12 mouse cellular contexts compared by ENCODE assay signal in genomic region chr12:72373916-72374615, GRCm38 (mm10). TPM values are rescaled to one million over a fixed set of nuclear protein-coding genes. Genes with fewer than 3 reads are reported as not detected.
DNase-seq lines count a peak whose midpoint lies in the region; ATAC-seq and TF ChIP-seq lines count a peak whose summit lies in the region.
"Had no signal": no experiment of that assay in that cellular context is flagged by ENCODE, and none has a peak within 500 bp of the region (broad histone marks: within the 10 kb centered on the region; RNA-seq: fewer than 3 reads in every experiment).

No protein-coding gene starts in this region.

- H3K4me2 ChIP-seq in hindbrain, embryonic 13.5 days, result peak overlapping the region; percentile 40
- H3K4me2 ChIP-seq in neural tube, embryonic 11.5 days (ENCODE audit: low read depth), result 0 out of 2 replicates have a peak overlapping the region, but pooled peaks have one; percentile 21
- H3K4me2 ChIP-seq: embryonic facial prominence, embryonic 15.5 days; intestine, embryonic 15.5 days; liver, embryonic 15.5 days had no signal

- no peak for TF ChIP-seq CTCF in layer of hippocampus, adult 2 months (conservative IDR thresholded peaks at IDR 0.05)

- H3K36me3 ChIP-seq in hindbrain, embryonic 13.5 days, result no peaks in the 10 kb centered on the region
- no peaks in the 10 kb centered on the region for H3K36me3 ChIP-seq in neural tube, embryonic 11.5 days (ENCODE audit: control insufficient read depth, insufficient read depth, low read length)
- H3K36me3 ChIP-seq: embryonic facial prominence, embryonic 15.5 days; intestine, embryonic 15.5 days; liver, embryonic 15.5 days had no signal

- peaks cover 59% of the 10 kb centered on the region for H3K4me1 ChIP-seq in hindbrain, embryonic 13.5 days (replicated peaks)
- peaks cover 22% of the 10 kb centered on the region for H3K4me1 ChIP-seq in neural tube, embryonic 11.5 days (ENCODE audit: control insufficient read depth, insufficient read depth, low read length)
- H3K4me1 ChIP-seq: intestine, embryonic 15.5 days; liver, embryonic 15.5 days had no signal

- H3K4me3 ChIP-seq in layer of hippocampus, adult 2 months, result peak overlapping the region; percentile 5; the same call in 1 of the 2 replicates
- H3K4me3 ChIP-seq in hindbrain, embryonic 13.5 days, result no peak overlapping the region
- no peak overlapping the region for H3K4me3 ChIP-seq in neural tube, embryonic 11.5 days (ENCODE audit: low read depth, low read length)
- H3K4me3 ChIP-seq: embryonic facial prominence, embryonic 15.5 days; intestine, embryonic 15.5 days; liver, embryonic 15.5 days had no signal

- 16% methylated on average over 17 of the region's 17 CpGs for WGBS in hindbrain, embryonic 13.5 days
- 33% methylated on average over 17 of the region's 17 CpGs for WGBS in neural tube, embryonic 11.5 days

- ATAC-seq in hindbrain, embryonic 13.5 days (ENCODE audit: low FRiP score), result peak; percentile 73
- ATAC-seq in neural tube, embryonic 11.5 days (ENCODE audit: insufficient read depth, low FRiP score, low TSS enrichment), result peak; percentile 79
- ATAC-seq in megakaryocyte progenitor cell, adult 5-6 weeks (replicated peaks; ENCODE audit: poor library complexity), result no peak
- ATAC-seq: intestine, embryonic 15.5 days had no signal

- peak overlapping the region; percentile 72 for H3K27ac ChIP-seq in layer of hippocampus, adult 2 months
- peak overlapping the region; percentile 88 for H3K27ac ChIP-seq in hindbrain, embryonic 13.5 days
- H3K27ac ChIP-seq in neural tube, embryonic 11.5 days (ENCODE audit: low read depth, low read length), result peak overlapping the region; percentile 93
- H3K27ac ChIP-seq: embryonic facial prominence, embryonic 15.5 days; intestine, embryonic 15.5 days; liver, embryonic 15.5 days had no signal

- peak overlapping the region; percentile 53; the same call in 1 of the 2 replicates for H3K9ac ChIP-seq in hindbrain, embryonic 13.5 days
- peak overlapping the region; percentile 55 for H3K9ac ChIP-seq in neural tube, embryonic 11.5 days (ENCODE audit: low read length)
- H3K9ac ChIP-seq: embryonic facial prominence, embryonic 15.5 days; intestine, embryonic 15.5 days; liver, embryonic 15.5 days had no signal

- H3K27me3 ChIP-seq in hindbrain, embryonic 13.5 days, result no peaks in the 10 kb centered on the region
- no peaks in the 10 kb centered on the region for H3K27me3 ChIP-seq in neural tube, embryonic 11.5 days (ENCODE audit: control insufficient read depth, insufficient read depth, low read length)
- H3K27me3 ChIP-seq: embryonic facial prominence, embryonic 15.5 days; intestine, embryonic 15.5 days; liver, embryonic 15.5 days had no signal

- no peak for DNase-seq in layer of hippocampus, adult 2 months (ENCODE audit: low spot score in 2 of 2)
- DNase-seq in layer of hippocampus, postnatal 36 days, result no peak
- peak; percentile 73 for DNase-seq in embryo, embryonic 11 days
- peak; percentile 83 for DNase-seq in neural tube, embryonic 11.5 days (ENCODE audit: low spot score)
- no peak for DNase-seq in gastrocnemius, postnatal 25 days
- no peak for DNase-seq in heart, postnatal 4 days

- H3K9me3 ChIP-seq in hindbrain, embryonic 13.5 days, result no peaks in the 10 kb centered on the region
- no peaks in the 10 kb centered on the region for H3K9me3 ChIP-seq in neural tube, embryonic 11.5 days (ENCODE audit: control insufficient read depth, low read length)
- H3K9me3 ChIP-seq: embryonic facial prominence, embryonic 15.5 days; intestine, embryonic 15.5 days; liver, embryonic 15.5 days had no signal

RNA-seq across cellular contexts. Expression of gene Rtn1, which starts 34.8 kb away (rescaled TPM):
- 1,000 to 10,000 TPM; 1,333 to 1,442 TPM for total RNA-seq in layer of hippocampus, adult 2 months (2021)
- total RNA-seq in layer of hippocampus, postnatal 36 days (2021), result 1,000 to 10,000 TPM; 1,352 to 1,459 TPM
- 2,446 and 2,546 TPM in 2 replicates for polyA plus RNA-seq in hindbrain, embryonic 13.5 days (2015; fragmentation: Nextera tagmentation; extraction: Ambion mirVana)
- polyA plus RNA-seq in neural tube, embryonic 11.5 days (2014; fragmentation: Nextera tagmentation; extraction: Ambion mirVana), result 446 and 504 TPM in 2 replicates
- 1 to 10 TPM in 1 of 2 experiments, under 1 TPM in 1; 0.87 to 1.6 TPM for total RNA-seq in gastrocnemius, postnatal 25 days (2021)
- 1 to 10 TPM; 7.3 to 9.7 TPM for total RNA-seq in heart, postnatal 4 days (2021)
- total RNA-seq in megakaryocyte progenitor cell, adult 5-6 weeks (2015), result 0.02 TPM in 1 of 2 replicates, not detected in the other
- 0.07 TPM in 1 of 2 replicates, not detected in the other for total RNA-seq in megakaryocyte progenitor cell, adult 5-6 weeks (2017)
- total RNA-seq: granulocyte monocyte progenitor cell, adult 5-6 weeks had no signal

Comparison
In these comparisons a context has a peak if more than half of its experiments do, and no peak if none do; other contexts are left out.
1. DNase-seq: peak in embryo, embryonic 11 days (single experiment) and neural tube, embryonic 11.5 days (single experiment); none in layer of hippocampus, adult 2 months (0 of 2), layer of hippocampus, postnatal 36 days (0 of 2), gastrocnemius, postnatal 25 days (single experiment) and heart, postnatal 4 days (single experiment).
2. RNA of gene Rtn1, which starts 34.8 kb away (total RNA-seq): 1,352 to 1,459 TPM in layer of hippocampus, postnatal 36 days and 1,333 to 1,442 TPM in layer of hippocampus, adult 2 months; 7.3 to 9.7 TPM in heart, postnatal 4 days, 0.87 to 1.6 TPM in gastrocnemius, postnatal 25 days and 0.02 to 0.07 TPM in megakaryocyte progenitor cell, adult 5-6 weeks; every median in the first group is over 100 times any median in the second.
3. Peak in every context shown above with its lines, with median percentiles within 50 percentile points of each other: H3K27ac ChIP-seq.